Mouse (Mus musculus) hindbrain, embryonic 15.5 days (tissue): Measurements from ENCODE around the gene Nbl1. TPM values are rescaled to one million over a fixed set of nuclear protein-coding genes. Genes with fewer than 3 reads are reported as not detected.

ENCODE experiments used
- ATAC-seq: fragments of 200-750 bp; cut with Nextera tagmentation; 2 replicates; pipeline ENCODE4 v1.8.0; 2017; ENCODE audit warnings: low read depth, moderate number of reproducible peaks, moderate TSS enrichment; ENCODE audit not compliant: low FRiP score
- H3K27ac ChIP-seq: fragments of 300-500 bp; sonication (generic); replicated peaks from 2 replicates; pipeline ENCODE4 v1.5.1; 2015; ENCODE audit warnings: mild to moderate bottlenecking, inconsistent platforms
- H3K27me3 ChIP-seq: fragments of 300-500 bp; sonication (generic); 2 replicates; pipeline ENCODE4 v1.6.1; 2015; ENCODE audit warnings: control low read depth, inconsistent platforms
- H3K36me3 ChIP-seq: fragments of 300-500 bp; sonication (generic); 2 replicates; pipeline ENCODE4 v1.6.1; 2015; ENCODE audit warnings: control low read depth, inconsistent platforms
- H3K4me1 ChIP-seq: fragments of 300-500 bp; sonication (generic); replicated peaks from 2 replicates; pipeline ENCODE4 v1.6.1; 2015; ENCODE audit warnings: control low read depth, inconsistent platforms
- H3K4me2 ChIP-seq: fragments of 300-500 bp; sonication (generic); 2 replicates; pipeline ENCODE4 v1.6.1; 2015; ENCODE audit warnings: moderate library complexity, mild to moderate bottlenecking, inconsistent platforms
- H3K4me3 ChIP-seq: fragments of 300-500 bp; sonication (generic); 2 replicates; pipeline ENCODE4 v1.5.1; 2015; ENCODE audit warnings: mild to moderate bottlenecking, inconsistent platforms
- H3K9ac ChIP-seq: fragments of 300-500 bp; sonication (generic); 2 replicates; pipeline ENCODE4 v1.6.1; 2015; ENCODE audit warnings: inconsistent platforms
- H3K9me3 ChIP-seq: fragments of 300-500 bp; sonication (generic); 2 replicates; pipeline ENCODE4 v1.6.1; 2016; ENCODE audit warnings: control low read depth, inconsistent platforms
- WGBS: fragments of 180-500 bp; shearing (Covaris S2); methylation state at CpG from one replicate; pipeline ENCODE4 v1.1.7; 2015; 5-methylcytosine and 5-hydroxymethylcytosine counted together
- polyA plus RNA-seq: library from polyadenylated mRNA; unstranded; fragments of >200 nt; fragmentation: Nextera tagmentation; extraction: Ambion mirVana; gene quantifications from 2 replicates; pipeline ENCODE4 v1.2.1, GENCODE M21; 2015

Nbl1 gene
- polyA plus RNA-seq, 1 experiment from 2014 or later, result 53.9 TPM

GRCm38 (mm10) chr4:139122557-139122956 lies 29.8 kb upstream of the Nbl1 start:
- no peaks in the 10 kb centered on the region for H3K27me3 ChIP-seq
- H3K4me3 ChIP-seq, result no peak overlapping the region
- H3K36me3 ChIP-seq, result no peaks in the 10 kb centered on the region
- H3K27ac ChIP-seq, result no peak overlapping the region
- no peak overlapping the region for H3K9ac ChIP-seq
- 99% methylated on average over 4 of the region's 4 CpGs for WGBS
- H3K9me3 ChIP-seq, result no peaks in the 10 kb centered on the region
- ATAC-seq, result no peak
- H3K4me1 ChIP-seq, result no peaks in the 10 kb centered on the region; the same call in 1 of the 2 replicates
- H3K4me2 ChIP-seq, result no peak overlapping the region

GRCm38 (mm10) chr4:139120998-139121397 lies 28.2 kb upstream of the Nbl1 start:
- WGBS, result 81% methylated on average over 7 of the region's 7 CpGs
- ATAC-seq, result no peak
- Histone ChIP-seq H3K27ac (no peak overlapping the region), H3K27me3 (no peaks in the 10 kb centered on the region), H3K9ac (no peak overlapping the region), H3K4me3 (no peak overlapping the region), H3K4me1 (peaks cover 8% of the 10 kb centered on the region; the same call in 1 of the 2 replicates), H3K9me3 (no peaks in the 10 kb centered on the region), H3K36me3 (no peaks in the 10 kb centered on the region), H3K4me2 (no peak overlapping the region)

GRCm38 (mm10) chr4:139120281-139120814 lies 27.6 kb upstream of the Nbl1 start:
- Histone ChIP-seq H3K9me3 (no peaks in the 10 kb centered on the region), H3K36me3 (no peaks in the 10 kb centered on the region), H3K4me1 (peaks cover 8% of the 10 kb centered on the region; the same call in 1 of the 2 replicates), H3K4me3 (no peak overlapping the region), H3K4me2 (no peak overlapping the region), H3K27ac (no peak overlapping the region), H3K27me3 (no peaks in the 10 kb centered on the region), H3K9ac (no peak overlapping the region)
- no peak for ATAC-seq
- WGBS, result 87% methylated on average over 4 of the region's 4 CpGs

GRCm38 (mm10) chr4:139116356-139117063 lies 23.7 kb upstream of the Nbl1 start:
- Histone ChIP-seq H3K27ac (no peak overlapping the region), H3K27me3 (no peaks in the 10 kb centered on the region), H3K9ac (no peak overlapping the region), H3K9me3 (no peaks in the 10 kb centered on the region), H3K36me3 (no peaks in the 10 kb centered on the region), H3K4me3 (no peak overlapping the region), H3K4me1 (peaks cover 10% of the 10 kb centered on the region), H3K4me2 (no peak overlapping the region)
- ATAC-seq, result no peak
- WGBS, result 81% methylated on average over 3 of the region's 3 CpGs

- H3K4me1 ChIP-seq, result peaks cover 17% of the 10 kb centered on the region
- no peaks in the 10 kb centered on the region for H3K27me3 ChIP-seq
- 91% methylated on average over 4 of the region's 5 CpGs for WGBS
- no peak overlapping the region for H3K9ac ChIP-seq
- no peaks in the 10 kb centered on the region for H3K9me3 ChIP-seq
- no peaks in the 10 kb centered on the region for H3K36me3 ChIP-seq
- H3K4me2 ChIP-seq, result no peak overlapping the region
- no peak for ATAC-seq
- no peak overlapping the region for H3K27ac ChIP-seq
- H3K4me3 ChIP-seq, result no peak overlapping the region
These were observed 22.9 kb upstream of the Nbl1 start for GRCm38 (mm10) chr4:139115721-139116120.

- ATAC-seq, result no peak
- no peaks in the 10 kb centered on the region for H3K27me3 ChIP-seq
- 72% methylated on average over 3 of the region's 3 CpGs for WGBS
- no peak overlapping the region for H3K4me3 ChIP-seq
- H3K4me1 ChIP-seq, result peaks cover 17% of the 10 kb centered on the region
- no peaks in the 10 kb centered on the region for H3K36me3 ChIP-seq
- no peak overlapping the region for H3K27ac ChIP-seq
- H3K9ac ChIP-seq, result no peak overlapping the region
- no peak overlapping the region for H3K4me2 ChIP-seq
- no peaks in the 10 kb centered on the region for H3K9me3 ChIP-seq
These were observed 19.7 kb upstream of the Nbl1 start for GRCm38 (mm10) chr4:139112482-139112881.

GRCm38 (mm10) chr4:139111421-139111820 lies 18.6 kb upstream of the Nbl1 start:
- H3K36me3 ChIP-seq, result no peaks in the 10 kb centered on the region
- peak overlapping the region; percentile 45; the same call in 1 of the 2 replicates for H3K27ac ChIP-seq
- H3K9me3 ChIP-seq, result no peaks in the 10 kb centered on the region
- no peaks in the 10 kb centered on the region for H3K27me3 ChIP-seq
- WGBS, result 58% methylated on average over 3 of the region's 3 CpGs
- ATAC-seq, result no peak
- no peak overlapping the region for H3K9ac ChIP-seq
- no peak overlapping the region for H3K4me3 ChIP-seq
- no peak overlapping the region for H3K4me2 ChIP-seq
- peaks cover 13% of the 10 kb centered on the region for H3K4me1 ChIP-seq

GRCm38 (mm10) chr4:139110858-139111257 lies 18.1 kb upstream of the Nbl1 start:
- Histone ChIP-seq H3K9me3 (no peaks in the 10 kb centered on the region), H3K9ac (no peak overlapping the region), H3K4me3 (no peak overlapping the region), H3K4me2 (no peak overlapping the region), H3K4me1 (peaks cover 9% of the 10 kb centered on the region), H3K27ac (peak overlapping the region; percentile 45; the same call in 1 of the 2 replicates), H3K27me3 (no peaks in the 10 kb centered on the region), H3K36me3 (no peaks in the 10 kb centered on the region)
- no peak for ATAC-seq
- WGBS, result 76% methylated on average over 3 of the region's 3 CpGs

GRCm38 (mm10) chr4:139105453-139105852 lies 12.7 kb upstream of the Nbl1 start:
- Histone ChIP-seq H3K4me3 (no peak overlapping the region), H3K4me2 (no peak overlapping the region), H3K36me3 (peaks cover 15% of the 10 kb centered on the region), H3K9ac (no peak overlapping the region), H3K4me1 (0 out of 2 replicates have a peak, but pooled peaks cover 3% of the 10 kb centered on the region), H3K27ac (no peak overlapping the region), H3K9me3 (no peaks in the 10 kb centered on the region), H3K27me3 (no peaks in the 10 kb centered on the region)
- 100% methylated on average over 1 of the region's 1 CpGs for WGBS
- ATAC-seq, result no peak

- Histone ChIP-seq H3K4me2 (no peak overlapping the region), H3K9ac (no peak overlapping the region), H3K27me3 (no peaks in the 10 kb centered on the region), H3K4me1 (0 out of 2 replicates have a peak, but pooled peaks cover 3% of the 10 kb centered on the region), H3K4me3 (no peak overlapping the region), H3K36me3 (peaks cover 15% of the 10 kb centered on the region), H3K27ac (no peak overlapping the region), H3K9me3 (no peaks in the 10 kb centered on the region)
- 79% methylated on average over 6 of the region's 6 CpGs for WGBS
- ATAC-seq, result no peak
These were observed 8.8 kb upstream of the Nbl1 start for GRCm38 (mm10) chr4:139101546-139101945.

GRCm38 (mm10) chr4:139100326-139100725 lies 7.5 kb upstream of the Nbl1 start:
- WGBS, result 87% methylated on average over 8 of the region's 8 CpGs
- no peaks in the 10 kb centered on the region for H3K9me3 ChIP-seq
- H3K4me3 ChIP-seq, result no peak overlapping the region
- ATAC-seq, result no peak
- no peak overlapping the region for H3K9ac ChIP-seq
- H3K36me3 ChIP-seq, result peaks cover 15% of the 10 kb centered on the region
- H3K27ac ChIP-seq, result no peak overlapping the region
- 0 out of 2 replicates have a peak, but pooled peaks cover 3% of the 10 kb centered on the region for H3K4me1 ChIP-seq
- H3K4me2 ChIP-seq, result no peak overlapping the region
- H3K27me3 ChIP-seq, result no peaks in the 10 kb centered on the region

GRCm38 (mm10) chr4:139096201-139096600 lies 3.4 kb upstream of the Nbl1 start:
- Histone ChIP-seq H3K4me2 (no peak overlapping the region), H3K27ac (no peak overlapping the region), H3K36me3 (no peaks in the 10 kb centered on the region; the same call in 1 of the 2 replicates), H3K9me3 (no peaks in the 10 kb centered on the region), H3K9ac (no peak overlapping the region), H3K27me3 (peaks cover 29% of the 10 kb centered on the region), H3K4me1 (peaks cover 20% of the 10 kb centered on the region), H3K4me3 (no peak overlapping the region)
- 69% methylated on average over 5 of the region's 5 CpGs for WGBS
- ATAC-seq, result no peak
